Mouse (Mus musculus) gastrocnemius, postnatal 36 days (tissue): Measurements from ENCODE around the gene Vmn1r173. TPM values are rescaled to one million over a fixed set of nuclear protein-coding genes. Genes with fewer than 3 reads are reported as not detected.
"Not testable (repeated sequence)": the region's sequence is repeated elsewhere in the genome, so short reads cannot be mapped to it uniquely, and the experiment has no call there.

Experiments
- DNase-seq, 2 experiments: peaks; one replicate each; pipeline ENCODE4 v3.0.0; 2022
- intact Hi-C: fragments of 180-260 bp; cut with DNase I; formaldehyde crosslinking; loops from one replicate; pipeline ENCODE4 v1.15.1; 2025
- long read RNA-seq, 2 experiments: library from polyadenylated mRNA; stranded (forward); transcript quantifications; one replicate each; pipeline ENCODE4 v2.0.0; 2021
- total RNA-seq, 2 experiments: library from RNA; stranded (reverse); gene quantifications; 2 replicates each; pipeline ENCODE4 v1.2.3; 2021

Vmn1r173 gene
- not detected for total RNA-seq
- long read RNA-seq, experiment 1, result 0 reads
- long read RNA-seq, experiment 2, result 0 reads

DNA sequence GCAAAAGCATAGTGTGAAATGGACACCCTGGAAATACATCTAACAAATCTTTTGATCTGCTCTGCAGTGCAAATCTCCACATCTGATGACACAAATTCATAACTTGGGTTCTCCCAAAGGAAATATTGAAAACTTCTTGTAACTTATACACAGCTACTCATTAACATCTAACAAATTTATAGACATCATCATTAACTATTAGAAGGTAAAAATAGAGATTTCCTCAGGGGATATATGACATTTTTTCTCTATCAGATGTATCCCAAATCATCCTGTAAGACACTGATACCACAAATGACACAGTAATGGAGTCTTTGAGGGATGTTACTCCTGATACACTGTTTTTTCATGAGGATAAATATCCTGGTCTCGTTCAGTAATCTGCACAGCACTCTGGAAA is at the start of gene Vmn1r173:
Vmn1r173 (plus strand) TSS at position 301 of the 400 bp plus-strand sequence.
- DNase-seq, intact Hi-C loops: not testable (repeated sequence)

GRCm38 (mm10) chr7:23658016-23658415 is 42.5 kb upstream of the Vmn1r173 start, which contains the start of gene Vmn1r172:
Gene Vmn1r172, plus strand, starts transcription at chr7:23658316.
- intact Hi-C loops, result no loop called here
- no peak for DNase-seq

DNA sequence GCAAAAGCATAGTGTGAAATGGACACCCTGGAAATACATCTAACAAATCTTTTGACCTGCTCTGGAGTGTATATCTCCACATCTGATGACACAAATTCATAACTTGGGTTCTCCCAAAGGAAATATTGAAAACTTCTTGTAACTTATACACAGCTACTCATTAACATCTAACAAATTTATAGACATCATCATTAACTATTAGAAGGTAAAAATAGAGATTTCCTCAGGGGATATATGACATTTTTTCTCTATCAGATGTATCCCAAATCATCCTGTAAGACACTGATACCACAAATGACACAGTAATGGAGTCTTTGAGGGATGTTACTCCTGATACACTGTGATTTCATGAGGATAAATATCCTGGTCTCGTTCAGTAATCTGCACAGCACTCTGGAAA is 51.5 kb downstream of the Vmn1r173 start, which contains the start of gene Vmn1r174:
Vmn1r174 (plus strand) TSS at position 301 of the 400 bp plus-strand sequence.
- intact Hi-C loops, result not testable (repeated sequence)

More for the DNA sequence above, 51.5 kb downstream of the Vmn1r173 start, which contains the start of gene Vmn1r174:
- not testable (repeated sequence) for DNase-seq

Other genes with a start within 250 kb of the Vmn1r173 start
- not detected for gene Vmn1r167, start 193.5 kb upstream of the Vmn1r173 start, total RNA-seq
- not detected for gene Vmn1r168, start 161.0 kb upstream of the Vmn1r173 start, total RNA-seq
- not detected for gene Vmn1r169, start 125.2 kb upstream of the Vmn1r173 start, total RNA-seq
- not detected for gene Vmn1r170, start 94.5 kb upstream of the Vmn1r173 start, total RNA-seq
- not detected for gene Vmn1r171, start 70.0 kb upstream of the Vmn1r173 start, total RNA-seq
- not detected for gene Vmn1r172, start 42.4 kb upstream of the Vmn1r173 start, total RNA-seq
- not detected for gene Vmn1r174, start 51.6 kb downstream of the Vmn1r173 start, total RNA-seq
- not detected for gene Vmn1r175, start 109.9 kb downstream of the Vmn1r173 start, total RNA-seq
- gene Vmn1r176, start 136.7 kb downstream of the Vmn1r173 start, total RNA-seq, result not detected
- gene Vmn1r177, start 165.7 kb downstream of the Vmn1r173 start, total RNA-seq, result not detected
- not detected for gene Vmn1r178, start 191.3 kb downstream of the Vmn1r173 start, total RNA-seq
- gene Vmn1r179, start 226.3 kb downstream of the Vmn1r173 start, total RNA-seq, result not detected
- not detected for gene Vmn1r180, start 249.9 kb downstream of the Vmn1r173 start, total RNA-seq